Mouse (Mus musculus) hindbrain, embryonic 13.5 days (tissue): Measurements from ENCODE around the gene 2310022B05Rik. TPM values are rescaled to one million over a fixed set of nuclear protein-coding genes. Genes with fewer than 3 reads are reported as not detected.

Experiments used
- ATAC-seq: fragments of 200-750 bp; cut with Nextera tagmentation; 2 replicates; pipeline ENCODE4 v1.8.0; 2017; ENCODE audit warnings: moderate TSS enrichment; ENCODE audit not compliant: low FRiP score
- H3K27ac ChIP-seq: fragments of 300-500 bp; sonication (generic); 2 replicates; pipeline ENCODE4 v1.5.1; 2015; ENCODE audit warnings: inconsistent platforms, mild to moderate bottlenecking, moderate library complexity
- H3K27me3 ChIP-seq: fragments of 300-500 bp; sonication (generic); 2 replicates; pipeline ENCODE4 v1.6.1; 2015; ENCODE audit warnings: mild to moderate bottlenecking, inconsistent platforms
- H3K36me3 ChIP-seq: fragments of 300-500 bp; sonication (generic); 2 replicates; pipeline ENCODE4 v1.6.1; 2015; ENCODE audit warnings: mild to moderate bottlenecking, inconsistent platforms
- H3K4me1 ChIP-seq: fragments of 300-500 bp; sonication (generic); replicated peaks from 2 replicates; pipeline ENCODE4 v1.6.1; 2015; ENCODE audit warnings: inconsistent platforms
- H3K4me2 ChIP-seq: fragments of 300-500 bp; sonication (generic); 2 replicates; pipeline ENCODE4 v1.6.1; 2015; ENCODE audit warnings: inconsistent platforms, mild to moderate bottlenecking, moderate library complexity
- H3K4me3 ChIP-seq: fragments of 300-500 bp; sonication (generic); 2 replicates; pipeline ENCODE4 v1.5.1; 2015; ENCODE audit warnings: mild to moderate bottlenecking, inconsistent platforms
- H3K9ac ChIP-seq: fragments of 300-500 bp; sonication (generic); 2 replicates; pipeline ENCODE4 v1.6.1; 2015; ENCODE audit warnings: mild to moderate bottlenecking, inconsistent platforms
- H3K9me3 ChIP-seq: fragments of 300-500 bp; sonication (generic); 2 replicates; pipeline ENCODE4 v1.6.1; 2016; ENCODE audit warnings: inconsistent platforms
- WGBS: fragments of 180-500 bp; shearing (Covaris S2); methylation state at CpG from one replicate; pipeline ENCODE4 v1.1.7; 2015; 5-methylcytosine and 5-hydroxymethylcytosine counted together
- polyA plus RNA-seq: library from polyadenylated mRNA; unstranded; fragments of >200 nt; fragmentation: Nextera tagmentation; extraction: Ambion mirVana; gene quantifications from 2 replicates; pipeline ENCODE4 v1.2.1, GENCODE M21; 2015

2310022B05Rik gene
- polyA plus RNA-seq, 1 experiment from 2014 or later: 19.1 TPM

GRCm38 (mm10) chr8:124681077-124681791, 18.1 kb upstream of the 2310022B05Rik start:
- peaks cover 90% of the 10 kb centered on the region for H3K36me3 ChIP-seq
- 82% methylated on average over 10 of the region's 10 CpGs for whole genome bisulfite sequencing
- no peak overlapping the region for H3K4me2 ChIP-seq
- 0 out of 2 replicates have a peak, but pooled peaks cover 3% of the 10 kb centered on the region for H3K4me1 ChIP-seq
- H3K27ac ChIP-seq: no peak overlapping the region
- H3K9me3 ChIP-seq: no peaks in the 10 kb centered on the region
- no peak overlapping the region for H3K4me3 ChIP-seq
- no peaks in the 10 kb centered on the region for H3K27me3 ChIP-seq
- ATAC-seq: no peak
- H3K9ac ChIP-seq: no peak overlapping the region

- Histone ChIP-seq H3K9ac (no peak overlapping the region), H3K27ac (no peak overlapping the region), H3K27me3 (no peaks in the 10 kb centered on the region), H3K4me1 (0 out of 2 replicates have a peak, but pooled peaks cover 3% of the 10 kb centered on the region), H3K4me3 (no peak overlapping the region), H3K9me3 (no peaks in the 10 kb centered on the region), H3K4me2 (no peak overlapping the region), H3K36me3 (peaks cover 88% of the 10 kb centered on the region)
- ATAC-seq: no peak
- 96% methylated on average over 13 of the region's 13 CpGs for WGBS
Measured at GRCm38 (mm10) chr8:124678246-124678645, 15.1 kb upstream of the 2310022B05Rik start.

- no peak overlapping the region for H3K4me3 ChIP-seq
- 0 out of 2 replicates have a peak, but pooled peaks cover 3% of the 10 kb centered on the region for H3K4me1 ChIP-seq
- whole genome bisulfite sequencing: 54% methylated on average over 12 of the region's 12 CpGs
- peaks cover 88% of the 10 kb centered on the region for H3K36me3 ChIP-seq
- peak; percentile 82 for ATAC-seq
- no peaks in the 10 kb centered on the region for H3K27me3 ChIP-seq
- H3K4me2 ChIP-seq: no peak overlapping the region
- peak overlapping the region; percentile 53 for H3K9ac ChIP-seq
- peak overlapping the region; percentile 73 for H3K27ac ChIP-seq
- no peaks in the 10 kb centered on the region for H3K9me3 ChIP-seq
Measured at GRCm38 (mm10) chr8:124677486-124677885, 14.3 kb upstream of the 2310022B05Rik start.

GRCm38 (mm10) chr8:124677078-124677477, 13.9 kb upstream of the 2310022B05Rik start:
- peak overlapping the region; percentile 53 for H3K9ac ChIP-seq
- H3K36me3 ChIP-seq: peaks cover 88% of the 10 kb centered on the region
- no peaks in the 10 kb centered on the region for H3K27me3 ChIP-seq
- H3K4me2 ChIP-seq: no peak overlapping the region
- WGBS: 83% methylated on average over 7 of the region's 7 CpGs
- 0 out of 2 replicates have a peak, but pooled peaks have one; percentile 40 for ATAC-seq
- H3K4me3 ChIP-seq: no peak overlapping the region
- no peaks in the 10 kb centered on the region for H3K9me3 ChIP-seq
- H3K27ac ChIP-seq: peak overlapping the region; percentile 73
- H3K4me1 ChIP-seq: 0 out of 2 replicates have a peak, but pooled peaks cover 3% of the 10 kb centered on the region

- H3K4me1 ChIP-seq: 0 out of 2 replicates have a peak, but pooled peaks cover 3% of the 10 kb centered on the region
- H3K9ac ChIP-seq: peak overlapping the region; percentile 53
- H3K27ac ChIP-seq: 0 out of 2 replicates have a peak overlapping the region, but pooled peaks have one; percentile 73
- H3K36me3 ChIP-seq: peaks cover 87% of the 10 kb centered on the region
- 91% methylated on average over 4 of the region's 4 CpGs for WGBS
- no peak overlapping the region for H3K4me3 ChIP-seq
- H3K9me3 ChIP-seq: no peaks in the 10 kb centered on the region
- ATAC-seq: 0 out of 2 replicates have a peak, but pooled peaks have one; percentile 2
- no peak overlapping the region for H3K4me2 ChIP-seq
- no peaks in the 10 kb centered on the region for H3K27me3 ChIP-seq
Measured at GRCm38 (mm10) chr8:124676661-124677060, 13.5 kb upstream of the 2310022B05Rik start.

- Histone ChIP-seq H3K36me3 (peaks cover 62% of the 10 kb centered on the region), H3K27me3 (no peaks in the 10 kb centered on the region), H3K4me3 (no peak overlapping the region), H3K9me3 (no peaks in the 10 kb centered on the region), H3K27ac (no peak overlapping the region), H3K9ac (no peak overlapping the region), H3K4me2 (no peak overlapping the region), H3K4me1 (0 out of 2 replicates have a peak, but pooled peaks cover 3% of the 10 kb centered on the region)
- WGBS: 94% methylated on average over 2 of the region's 2 CpGs
- ATAC-seq: no peak
Measured at GRCm38 (mm10) chr8:124672345-124672744, 9.2 kb upstream of the 2310022B05Rik start.

- ATAC-seq: no peak
- WGBS: 73% methylated on average over 3 of the region's 3 CpGs
- Histone ChIP-seq H3K27ac (no peak overlapping the region), H3K4me2 (no peak overlapping the region), H3K9me3 (no peaks in the 10 kb centered on the region), H3K4me1 (peaks cover under 1% of the 10 kb centered on the region; the same call in 1 of the 2 replicates), H3K36me3 (peaks cover 32% of the 10 kb centered on the region), H3K9ac (0 out of 2 replicates have a peak overlapping the region, but pooled peaks have one; percentile 2), H3K27me3 (no peaks in the 10 kb centered on the region), H3K4me3 (no peak overlapping the region)
Measured at GRCm38 (mm10) chr8:124668798-124669197, 5.6 kb upstream of the 2310022B05Rik start.

GRCm38 (mm10) chr8:124664414-124664813, 1.2 kb upstream of the 2310022B05Rik start:
- Histone ChIP-seq H3K27me3 (no peaks in the 10 kb centered on the region), H3K27ac (no peak overlapping the region), H3K4me2 (no peak overlapping the region), H3K4me3 (no peak overlapping the region), H3K36me3 (no peaks in the 10 kb centered on the region), H3K9ac (no peak overlapping the region), H3K9me3 (no peaks in the 10 kb centered on the region), H3K4me1 (peaks cover 33% of the 10 kb centered on the region)
- ATAC-seq: no peak
- WGBS: 80% methylated on average over 3 of the region's 3 CpGs

- no peaks in the 10 kb centered on the region for H3K9me3 ChIP-seq
- peak overlapping the region; percentile 91 for H3K27ac ChIP-seq
- H3K4me3 ChIP-seq: peak overlapping the region; percentile 88
- peaks cover 37% of the 10 kb centered on the region for H3K4me1 ChIP-seq
- peak overlapping the region; percentile 92 for H3K9ac ChIP-seq
- H3K27me3 ChIP-seq: no peaks in the 10 kb centered on the region
- H3K36me3 ChIP-seq: no peaks in the 10 kb centered on the region
- peak overlapping the region; percentile 59 for H3K4me2 ChIP-seq
- no peak for ATAC-seq
- 57% methylated on average over 4 of the region's 4 CpGs for WGBS
Measured at GRCm38 (mm10) chr8:124663874-124664230, 683 bp upstream of the 2310022B05Rik start.

- peak overlapping the region; percentile 88 for H3K4me3 ChIP-seq
- H3K27ac ChIP-seq: peak overlapping the region; percentile 91
- peak overlapping the region; percentile 92 for H3K9ac ChIP-seq
- WGBS: under 1% methylated on average over 49 of the region's 49 CpGs
- no peaks in the 10 kb centered on the region for H3K9me3 ChIP-seq
- no peaks in the 10 kb centered on the region for H3K27me3 ChIP-seq
- peaks cover 49% of the 10 kb centered on the region for H3K4me1 ChIP-seq
- no peaks in the 10 kb centered on the region for H3K36me3 ChIP-seq
- peak; percentile 54 for ATAC-seq
- H3K4me2 ChIP-seq: peak overlapping the region; percentile 59
Measured at GRCm38 (mm10) chr8:124662446-124663111, 590 bp downstream of the 2310022B05Rik start.

- peaks cover 52% of the 10 kb centered on the region for H3K4me1 ChIP-seq
- no peaks in the 10 kb centered on the region for H3K27me3 ChIP-seq
- no peaks in the 10 kb centered on the region for H3K36me3 ChIP-seq
- peak overlapping the region; percentile 59 for H3K4me2 ChIP-seq
- H3K4me3 ChIP-seq: peak overlapping the region; percentile 88
- H3K9ac ChIP-seq: peak overlapping the region; percentile 92
- WGBS: 53% methylated on average over 9 of the region's 9 CpGs
- no peaks in the 10 kb centered on the region for H3K9me3 ChIP-seq
- ATAC-seq: no peak
- H3K27ac ChIP-seq: no peak overlapping the region
Measured at GRCm38 (mm10) chr8:124661781-124662180, 1.4 kb downstream of the 2310022B05Rik start.

GRCm38 (mm10) chr8:124658415-124658814, 4.8 kb downstream of the 2310022B05Rik start:
- ATAC-seq: no peak
- peaks cover 7% of the 10 kb centered on the region; the same call in 1 of the 2 replicates for H3K36me3 ChIP-seq
- 56% methylated on average over 2 of the region's 2 CpGs for WGBS

More at GRCm38 (mm10) chr8:124658415-124658814, 4.8 kb downstream of the 2310022B05Rik start:
- Histone ChIP-seq H3K9me3 (no peaks in the 10 kb centered on the region), H3K27ac (peak overlapping the region; percentile 58), H3K4me1 (peaks cover 80% of the 10 kb centered on the region), H3K27me3 (no peaks in the 10 kb centered on the region), H3K4me3 (no peak overlapping the region), H3K4me2 (peak overlapping the region; percentile 19; the same call in 1 of the 2 replicates), H3K9ac (0 out of 2 replicates have a peak overlapping the region, but pooled peaks have one; percentile 19)
